Mouse (Mus musculus) embryonic facial prominence, embryonic 15.5 days (tissue): ENCODE results near the gene Hpse. TPM values are rescaled to one million over a fixed set of nuclear protein-coding genes. Genes with fewer than 3 reads are reported as not detected.

Experiments used
- ATAC-seq: fragments of 200-750 bp; cut with Nextera tagmentation; 2 replicates; pipeline ENCODE4 v1.8.0; 2017; ENCODE audit warnings: low read depth, moderate TSS enrichment; ENCODE audit not compliant: insufficient number of reproducible peaks, low FRiP score, low TSS enrichment
- H3K27ac ChIP-seq: fragments of 300-500 bp; sonication (generic); replicated peaks from 2 replicates; pipeline ENCODE4 v1.5.1; 2015; ENCODE audit warnings: mild to moderate bottlenecking, inconsistent platforms
- H3K27me3 ChIP-seq: fragments of 300-500 bp; sonication (generic); 2 replicates; pipeline ENCODE4 v1.6.1; 2015; ENCODE audit warnings: inconsistent platforms
- H3K36me3 ChIP-seq: fragments of 300-500 bp; sonication (generic); 2 replicates; pipeline ENCODE4 v1.6.1; 2015; ENCODE audit warnings: mild to moderate bottlenecking, inconsistent platforms
- H3K4me1 ChIP-seq: fragments of 300-500 bp; sonication (generic); 2 replicates; pipeline ENCODE4 v1.6.1; 2015; ENCODE audit warnings: inconsistent platforms
- H3K4me2 ChIP-seq: fragments of 300-500 bp; sonication (generic); replicated peaks from 2 replicates; pipeline ENCODE4 v1.6.1; 2015; ENCODE audit warnings: mild to moderate bottlenecking, inconsistent platforms
- H3K4me3 ChIP-seq: fragments of 300-500 bp; sonication (generic); replicated peaks from 2 replicates; pipeline ENCODE4 v1.5.1; 2015; ENCODE audit warnings: mild to moderate bottlenecking, inconsistent platforms
- H3K9ac ChIP-seq: fragments of 300-500 bp; sonication (generic); 2 replicates; pipeline ENCODE4 v1.6.1; 2015; ENCODE audit warnings: inconsistent platforms
- H3K9me3 ChIP-seq: fragments of 300-500 bp; sonication (generic); replicated peaks from 2 replicates; pipeline ENCODE4 v1.6.1; 2016; ENCODE audit warnings: inconsistent platforms
- WGBS: fragments of 180-500 bp; shearing (Covaris S2); methylation state at CpG from one replicate; pipeline ENCODE4 v1.1.7; 2015; 5-methylcytosine and 5-hydroxymethylcytosine counted together
- polyA plus RNA-seq: library from polyadenylated mRNA; unstranded; fragments of >200 nt; fragmentation: Nextera tagmentation; extraction: Ambion mirVana; gene quantifications from 2 replicates; pipeline ENCODE4 v1.2.1, GENCODE M21; 2015

The Hpse gene
- polyA plus RNA-seq, 1 experiment from 2014 or later, result 5.9 TPM

- Histone ChIP-seq H3K9ac (no peak overlapping the region), H3K27ac (no peak overlapping the region), H3K27me3 (no peaks in the 10 kb centered on the region), H3K36me3 (no peaks in the 10 kb centered on the region), H3K4me2 (no peak overlapping the region), H3K4me3 (no peak overlapping the region), H3K4me1 (no peaks in the 10 kb centered on the region), H3K9me3 (no peaks in the 10 kb centered on the region)
- WGBS, result 61% methylated on average over 8 of the region's 8 CpGs
- ATAC-seq, result no peak
Measured at GRCm38 (mm10) chr5:100636794-100637544, 82.5 kb downstream of the Hpse start.

GRCm38 (mm10) chr5:100635908-100636307 lies 83.6 kb downstream of the Hpse start:
- Histone ChIP-seq H3K4me3 (no peak overlapping the region), H3K9ac (no peak overlapping the region), H3K4me2 (no peak overlapping the region), H3K27me3 (no peaks in the 10 kb centered on the region), H3K9me3 (no peaks in the 10 kb centered on the region), H3K4me1 (no peaks in the 10 kb centered on the region), H3K27ac (no peak overlapping the region), H3K36me3 (no peaks in the 10 kb centered on the region)
- no peak for ATAC-seq
- 92% methylated on average over 4 of the region's 4 CpGs for WGBS

DNA sequence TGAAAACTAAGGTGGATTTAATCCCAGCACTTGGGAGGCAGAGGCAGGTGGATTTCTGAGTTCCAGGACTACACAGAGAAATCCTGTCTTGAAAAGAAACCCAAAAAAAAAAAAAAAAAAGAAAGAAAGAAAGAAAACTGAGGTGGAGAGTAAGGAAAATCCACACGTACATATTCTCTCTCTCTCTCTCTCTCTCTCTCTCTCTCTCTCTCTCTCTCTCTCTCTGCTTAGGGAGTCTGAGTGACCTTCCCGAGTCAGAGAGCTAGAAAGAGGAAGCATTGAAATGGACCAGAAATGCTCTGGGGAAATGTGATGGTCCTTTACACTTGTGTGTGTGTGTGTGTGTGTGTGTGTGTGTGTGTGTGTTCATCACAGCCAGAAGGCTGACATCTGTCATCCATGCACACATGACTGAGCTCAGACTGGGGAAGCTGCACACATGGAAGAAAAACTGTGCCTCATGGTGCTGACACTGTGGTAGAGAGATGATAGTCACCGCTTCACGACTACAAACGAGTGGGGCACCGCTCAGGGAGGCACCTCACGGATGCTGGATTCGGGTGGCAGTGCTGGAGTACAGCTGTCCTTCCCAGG lies 84.5 kb downstream of the Hpse start:
- ATAC-seq, result no peak
- Histone ChIP-seq H3K9ac (no peak overlapping the region), H3K36me3 (no peaks in the 10 kb centered on the region), H3K4me3 (no peak overlapping the region), H3K27me3 (no peaks in the 10 kb centered on the region), H3K4me2 (no peak overlapping the region), H3K9me3 (no peaks in the 10 kb centered on the region), H3K27ac (no peak overlapping the region), H3K4me1 (no peaks in the 10 kb centered on the region)
- 64% methylated on average over 7 of the region's 8 CpGs for WGBS

- no peaks in the 10 kb centered on the region for H3K27me3 ChIP-seq
- no peak for ATAC-seq
- H3K36me3 ChIP-seq, result no peaks in the 10 kb centered on the region
- H3K4me3 ChIP-seq, result no peak overlapping the region
- WGBS, result 65% methylated on average over 8 of the region's 8 CpGs
- H3K4me1 ChIP-seq, result no peaks in the 10 kb centered on the region
- H3K4me2 ChIP-seq, result no peak overlapping the region
- no peak overlapping the region for H3K27ac ChIP-seq
- no peak overlapping the region for H3K9ac ChIP-seq
- H3K9me3 ChIP-seq, result no peaks in the 10 kb centered on the region
Measured at GRCm38 (mm10) chr5:100632540-100633129, 86.9 kb downstream of the Hpse start.

Other genes starting within 250 kb of the Hpse start
- gene Lin54, start 219.1 kb downstream of the Hpse start, polyA plus RNA-seq, result 9.2 and 10.5 TPM in 2 replicates
- gene Cops4, start 201.4 kb downstream of the Hpse start, polyA plus RNA-seq, result 180 TPM in 2 replicates
- gene Plac8, start 147.5 kb downstream of the Hpse start, polyA plus RNA-seq, result 7.9 and 9.8 TPM in 2 replicates
- gene Coq2, start 44.6 kb downstream of the Hpse start, polyA plus RNA-seq, result 53.6 and 54.5 TPM in 2 replicates
- gene Helq, start 78.9 kb upstream of the Hpse start, polyA plus RNA-seq, result 14.0 and 16.6 TPM in 2 replicates
- gene Mrps18c, start 78.9 kb upstream of the Hpse start, polyA plus RNA-seq, result 139 and 144 TPM in 2 replicates
- 25.1 and 31.8 TPM in 2 replicates for gene Abraxas1, start 101.2 kb upstream of the Hpse start, polyA plus RNA-seq
- gene Gpat3, start 126.0 kb upstream of the Hpse start, polyA plus RNA-seq, result 1.4 and 2.2 TPM in 2 replicates